Mouse (Mus musculus) right cerebral cortex, postnatal 10 days (tissue): ENCODE data around the gene Vamp1.

Source experiments
- DNase-seq, 2 experiments: peaks; one replicate each; pipeline ENCODE4 v3.0.0; 2021; ENCODE audit warnings: low spot score in 2 of 2

The Vamp1 gene

DNA sequence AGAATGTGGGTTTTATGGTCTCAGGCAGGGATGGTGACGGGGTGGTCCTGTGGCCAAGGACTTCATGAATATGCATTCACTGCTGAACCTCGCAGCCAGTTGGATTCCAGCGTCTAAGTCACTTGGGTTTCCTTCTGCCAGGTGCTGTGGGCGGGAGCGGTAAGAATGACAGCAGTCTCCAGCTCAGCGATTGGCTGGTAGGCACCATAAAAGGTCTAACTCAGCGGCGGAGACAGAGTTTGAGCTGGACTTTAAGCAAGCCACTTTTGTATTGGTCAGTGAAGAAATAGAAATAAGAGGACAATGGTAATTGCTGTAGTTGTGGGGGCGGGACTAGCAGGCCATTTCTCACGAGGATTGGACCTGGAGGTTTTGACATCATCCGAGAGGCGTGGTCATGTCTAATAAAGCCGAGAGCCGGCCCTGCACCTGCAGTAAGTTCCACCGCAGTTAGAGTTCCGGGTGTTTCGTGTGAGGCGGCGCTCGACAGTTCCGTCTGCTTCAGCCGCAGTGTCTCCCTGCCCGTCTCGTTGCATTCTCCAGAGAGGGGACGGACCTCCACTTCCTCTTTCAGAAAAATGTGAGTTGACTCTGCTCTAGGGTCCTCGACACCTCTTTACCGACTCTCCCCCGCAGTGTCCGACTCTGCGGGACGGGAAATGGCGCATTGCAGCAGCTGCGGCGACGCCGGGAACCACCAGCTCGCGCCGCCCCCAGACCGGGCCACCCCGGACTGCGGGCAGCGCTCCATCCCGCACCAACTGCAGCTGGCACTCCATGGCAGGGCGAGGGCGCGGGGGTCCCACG lies at the start of gene Vamp1:
Vamp1 (plus strand) TSS at position 404 of the 807 bp plus-strand sequence.
- peak; percentile 95 to 98 for DNase-seq

DNA sequence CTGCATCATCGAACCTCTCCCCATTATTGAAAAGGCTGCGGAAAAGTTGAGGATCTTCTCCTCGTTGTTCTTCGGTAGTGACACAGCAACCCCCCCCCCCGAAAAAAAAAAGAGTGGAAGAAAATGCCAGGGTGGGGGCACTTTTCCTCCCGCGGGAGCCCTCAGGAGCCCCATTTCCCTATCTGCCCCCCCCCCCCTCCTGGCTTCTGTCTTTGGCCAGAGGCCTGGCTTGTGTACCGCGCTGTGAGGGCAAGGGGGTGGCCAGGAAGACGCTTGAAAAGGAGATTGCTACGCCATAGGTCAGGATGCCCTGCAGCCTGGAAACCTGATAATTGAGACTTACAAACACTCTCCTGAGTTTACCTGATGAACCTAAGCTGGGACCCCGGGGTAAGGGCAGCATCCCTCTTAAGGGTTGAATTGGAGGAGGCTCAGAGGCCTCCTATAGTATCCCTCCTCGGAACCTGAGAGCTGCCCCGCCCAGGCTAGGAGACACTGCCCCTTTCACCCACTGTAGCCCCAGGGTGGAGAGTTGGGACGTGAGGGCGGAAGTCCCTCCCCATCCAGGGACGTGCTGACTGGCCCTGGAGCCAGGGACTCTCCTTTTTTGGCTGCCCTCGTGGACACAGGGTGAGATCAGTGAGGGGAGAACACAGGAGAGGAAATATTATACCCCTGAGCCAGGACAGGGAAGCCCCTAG lies 49.1 kb upstream of the Vamp1 start, which contains the start of gene Gapdh:
Gapdh (minus strand) TSS at position 417 of the 701 bp plus-strand sequence.
- peak; percentile 62 to 67 for DNase-seq

DNA sequence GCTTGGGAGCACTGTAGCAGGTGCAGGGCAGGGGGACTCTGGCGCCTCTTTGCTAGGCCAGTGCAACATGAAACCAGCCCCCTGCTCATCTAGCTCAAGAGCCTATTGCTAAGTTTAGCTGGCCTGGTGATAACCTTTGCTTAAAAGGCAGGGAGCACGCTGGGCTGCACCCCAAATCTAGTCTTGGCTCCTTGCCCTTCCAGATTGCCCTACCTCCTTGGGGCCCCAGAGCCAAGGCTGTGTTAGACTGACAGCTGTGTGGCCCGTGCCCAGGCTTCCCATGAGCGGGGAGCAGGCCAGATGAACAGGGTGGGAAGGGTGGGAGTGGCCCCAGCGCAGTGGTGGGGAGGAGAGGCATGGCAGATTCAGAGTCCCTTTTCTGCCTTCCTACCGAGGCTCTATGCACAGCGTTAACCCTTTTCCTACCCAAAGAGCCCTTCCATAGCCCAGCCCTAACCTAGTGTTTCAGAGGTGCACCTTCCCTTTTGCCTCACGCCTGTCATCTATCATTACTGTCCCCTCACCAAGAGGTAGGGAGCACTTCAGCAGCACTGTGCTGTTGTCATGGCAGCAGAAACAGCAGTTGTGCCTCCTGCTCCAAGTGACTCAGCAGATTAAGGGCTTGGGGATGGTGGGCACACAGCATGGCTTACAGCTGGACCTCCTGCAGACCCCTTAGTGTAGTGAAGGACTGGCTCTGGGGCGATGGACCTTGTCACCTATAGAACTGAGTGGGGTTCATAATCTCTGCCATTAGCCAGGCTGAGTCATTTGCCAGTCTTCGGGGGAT lies 48.3 kb upstream of the Vamp1 start:
- DNase-seq = peak in 1 of 2 experiments; percentile 70

DNA sequence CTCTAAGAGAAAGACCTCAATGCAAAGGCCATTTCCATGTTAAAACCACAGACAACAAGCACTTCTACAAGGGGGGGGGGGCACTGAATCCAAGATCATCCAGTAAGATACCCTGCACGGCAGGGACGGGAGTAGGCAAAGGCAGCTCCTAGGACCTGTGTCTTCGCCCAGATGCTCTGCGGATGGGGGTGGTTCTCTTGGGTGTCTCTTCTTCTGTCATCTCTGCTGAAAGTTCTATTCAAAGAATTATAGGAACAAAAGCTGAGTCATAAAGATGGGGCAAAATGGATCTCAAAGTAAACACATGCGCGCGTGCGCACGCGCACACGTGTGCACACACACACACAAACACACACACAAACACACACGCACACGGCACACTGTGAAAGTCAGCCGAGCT lies 47.3 kb upstream of the Vamp1 start:
- no peak for DNase-seq

DNA sequence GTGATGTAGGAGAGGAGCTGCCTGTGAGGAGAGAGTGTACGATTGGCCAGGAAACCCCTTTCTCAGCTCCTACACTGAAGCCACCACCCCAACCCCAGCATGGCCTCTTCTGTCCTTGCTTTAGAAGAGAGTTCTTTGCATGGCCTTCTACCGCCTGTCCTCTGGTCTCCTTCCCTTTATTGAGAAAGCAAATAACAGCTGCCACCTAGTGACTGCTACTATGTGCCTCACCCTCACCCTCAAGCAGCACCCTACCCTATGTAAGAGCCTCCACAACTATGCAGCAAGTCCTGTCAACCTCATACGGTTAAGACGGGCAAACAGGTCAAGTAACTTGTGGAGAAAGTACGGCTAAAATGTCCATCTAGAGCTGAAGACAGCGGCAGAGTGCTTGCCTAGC lies 45.2 kb upstream of the Vamp1 start:
- no peak for DNase-seq

DNA sequence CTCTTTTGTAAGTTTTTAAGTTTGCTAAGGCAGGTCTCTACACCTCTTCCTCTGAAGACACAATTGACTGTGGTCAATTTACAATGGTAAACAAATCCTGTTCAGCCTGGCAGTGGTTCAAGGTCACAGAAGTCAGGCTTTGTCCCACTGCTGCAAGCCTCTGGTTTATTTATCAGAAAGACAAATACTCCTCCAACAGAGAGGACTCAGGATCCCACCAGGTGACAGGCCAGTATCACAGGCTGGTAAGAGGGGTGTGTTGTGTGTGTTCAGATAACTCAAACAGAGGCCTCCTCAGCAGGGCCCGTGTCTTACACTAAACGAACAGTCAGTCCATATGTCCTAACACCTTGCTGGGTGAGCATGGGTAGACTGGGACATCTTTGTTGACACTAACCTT lies 42.9 kb upstream of the Vamp1 start:
- no peak for DNase-seq

DNA sequence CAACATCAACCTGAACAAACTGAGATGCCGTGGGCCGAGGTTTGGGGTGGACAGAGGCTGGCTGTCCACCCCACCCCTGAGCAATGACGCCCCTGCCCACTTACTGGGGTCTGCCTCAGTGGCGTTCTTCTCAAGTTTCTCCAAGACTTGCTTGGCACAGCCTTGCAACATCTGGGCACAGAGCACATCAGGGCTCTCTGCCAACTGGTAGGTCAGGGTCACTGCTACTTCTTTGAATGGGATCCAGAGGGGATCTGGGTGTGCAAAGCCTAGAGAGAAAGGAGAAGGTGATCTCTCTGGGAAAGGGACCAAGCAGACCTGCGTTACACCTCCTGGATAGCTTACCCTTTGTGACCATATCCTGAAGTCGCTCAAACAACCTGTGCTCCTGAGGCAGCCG lies 42.1 kb upstream of the Vamp1 start:
- no peak for DNase-seq

DNA sequence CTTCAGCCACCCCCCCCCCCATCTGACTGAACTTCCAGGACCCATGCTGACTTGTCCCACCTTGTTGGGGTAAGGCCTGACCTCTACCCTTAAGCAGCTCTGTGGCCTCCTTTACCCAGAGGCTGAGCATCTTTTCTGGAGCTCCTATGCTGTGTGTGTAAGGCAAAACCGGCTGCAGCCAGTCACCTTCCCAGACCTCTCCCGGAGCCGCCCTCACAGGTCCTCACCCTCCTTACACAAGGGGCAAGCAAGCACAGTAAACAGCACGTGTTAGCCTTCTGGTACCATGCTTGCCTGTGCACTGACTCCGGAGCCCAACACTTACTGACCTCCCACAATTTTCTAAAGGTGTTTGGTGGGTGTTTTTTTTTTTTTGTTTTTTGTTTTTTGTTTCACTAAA lies 39.9 kb upstream of the Vamp1 start:
- DNase-seq = no peak

DNA sequence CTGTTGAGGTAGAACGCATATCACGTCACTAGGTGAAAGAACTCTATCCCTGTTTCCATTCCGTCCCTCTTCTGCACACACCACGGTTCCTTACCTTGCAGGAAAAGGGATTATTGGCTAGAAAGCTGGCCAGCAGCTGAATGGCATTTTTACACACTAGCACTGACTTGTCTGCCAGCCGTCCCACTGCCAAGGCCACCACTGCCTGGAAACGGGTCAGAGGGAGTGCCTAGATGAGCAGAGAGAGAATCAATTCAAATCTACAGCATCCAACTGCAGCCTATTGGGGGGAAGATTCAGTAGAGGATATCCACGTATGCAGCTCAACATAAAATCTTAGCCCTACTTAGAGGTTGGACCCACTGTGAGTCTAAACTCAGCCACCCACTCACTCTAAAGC lies 35.8 kb upstream of the Vamp1 start:
- peak in 1 of 2 experiments; percentile 23 for DNase-seq

DNA sequence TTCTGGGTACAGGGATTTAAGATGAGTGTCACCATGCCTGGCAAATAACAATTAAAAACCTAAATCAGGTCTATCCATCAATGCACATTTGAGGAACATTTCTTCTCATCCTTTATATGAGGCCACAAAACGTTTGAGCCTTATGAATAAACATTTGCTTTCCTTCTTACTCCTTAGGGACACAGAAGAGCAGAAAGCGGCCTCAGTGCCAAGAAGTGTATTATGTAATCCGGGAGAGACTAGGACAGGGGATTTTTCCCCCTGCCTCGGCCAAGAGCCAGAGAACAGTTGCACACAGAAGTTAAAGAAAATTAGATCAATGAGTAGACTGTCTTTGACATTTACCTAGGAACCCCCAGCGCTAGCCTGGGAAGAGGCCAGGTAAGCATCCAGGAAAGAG lies 33.2 kb upstream of the Vamp1 start:
- no peak for DNase-seq

DNA sequence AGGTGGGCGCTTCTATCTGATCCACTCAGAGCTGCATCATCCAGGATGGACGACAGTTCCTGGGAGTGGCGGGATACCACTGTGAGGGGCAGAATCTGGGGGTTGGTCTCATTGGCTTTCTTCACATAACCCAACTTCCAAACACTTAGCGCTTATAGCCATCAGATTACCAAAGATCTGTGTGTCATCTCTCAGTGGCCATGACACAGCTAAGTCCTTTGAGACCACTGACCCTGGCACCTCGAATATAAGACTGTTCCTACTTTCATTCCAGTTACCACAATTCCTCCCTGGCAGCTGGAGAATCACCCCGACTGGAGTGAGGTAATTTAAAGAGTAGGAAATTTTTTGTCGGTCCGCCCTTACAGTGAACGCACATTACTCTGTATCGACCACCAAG lies 29.1 kb upstream of the Vamp1 start:
- no peak for DNase-seq

DNA sequence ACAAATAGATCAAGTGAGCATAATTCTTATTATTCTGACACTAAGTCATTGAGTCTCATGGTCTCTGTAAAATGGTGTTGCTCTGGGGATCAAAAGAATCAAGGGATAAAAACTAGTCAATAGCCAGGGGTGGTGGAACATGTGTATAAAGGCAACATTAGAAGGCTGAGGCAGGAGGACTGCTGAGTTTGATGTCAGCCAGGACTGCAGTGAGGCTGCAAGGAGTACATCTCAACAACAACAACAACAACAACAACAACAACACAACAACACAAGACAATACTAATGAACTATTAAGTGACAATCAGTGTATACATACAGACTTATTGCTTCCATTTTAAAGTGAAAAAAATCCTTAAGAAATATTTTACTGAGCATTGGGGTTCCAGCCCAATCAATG lies 24.5 kb upstream of the Vamp1 start:
- DNase-seq = no peak

DNA sequence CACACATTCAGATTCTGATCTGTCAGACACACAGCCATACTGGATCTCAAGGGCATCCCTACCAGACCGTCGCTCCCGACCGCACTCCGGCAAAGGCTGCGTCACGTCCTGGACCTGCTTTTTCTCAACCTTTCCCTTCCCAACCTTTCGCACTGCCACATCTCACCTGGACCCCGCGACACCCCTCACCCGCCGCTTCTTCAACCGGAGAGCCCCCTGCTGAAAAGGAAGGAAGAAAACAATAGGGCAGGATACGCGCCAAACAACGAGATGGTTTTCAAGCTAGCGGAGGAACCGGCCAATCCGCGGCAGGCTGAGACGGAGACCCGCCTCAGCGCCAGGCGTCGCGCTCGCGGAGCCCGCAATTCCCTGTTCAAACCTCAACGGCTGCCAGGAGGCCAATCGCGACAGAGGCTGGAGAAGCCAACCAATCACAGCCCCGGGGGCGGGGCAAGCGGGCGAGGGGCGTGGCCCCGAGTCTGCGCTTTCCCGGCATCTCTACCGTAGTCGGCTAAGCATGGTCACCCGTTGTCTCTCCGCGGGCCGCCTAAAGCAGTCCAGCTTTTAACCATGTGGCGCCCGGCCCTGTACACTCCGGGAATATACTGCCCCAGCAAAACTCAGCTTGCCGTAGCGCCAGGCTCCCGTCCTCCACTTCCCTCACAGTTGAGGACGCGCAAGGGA lies 23.9 kb upstream of the Vamp1 start, which contains the start of the genes Ncapd2 and Mrpl51:
Ncapd2 (minus strand) TSS at position 370 of the 684 bp plus-strand sequence.
Mrpl51 (plus strand) TSS at position 470 of the 684 bp plus-strand sequence.
- peak; percentile 99 for DNase-seq

DNA sequence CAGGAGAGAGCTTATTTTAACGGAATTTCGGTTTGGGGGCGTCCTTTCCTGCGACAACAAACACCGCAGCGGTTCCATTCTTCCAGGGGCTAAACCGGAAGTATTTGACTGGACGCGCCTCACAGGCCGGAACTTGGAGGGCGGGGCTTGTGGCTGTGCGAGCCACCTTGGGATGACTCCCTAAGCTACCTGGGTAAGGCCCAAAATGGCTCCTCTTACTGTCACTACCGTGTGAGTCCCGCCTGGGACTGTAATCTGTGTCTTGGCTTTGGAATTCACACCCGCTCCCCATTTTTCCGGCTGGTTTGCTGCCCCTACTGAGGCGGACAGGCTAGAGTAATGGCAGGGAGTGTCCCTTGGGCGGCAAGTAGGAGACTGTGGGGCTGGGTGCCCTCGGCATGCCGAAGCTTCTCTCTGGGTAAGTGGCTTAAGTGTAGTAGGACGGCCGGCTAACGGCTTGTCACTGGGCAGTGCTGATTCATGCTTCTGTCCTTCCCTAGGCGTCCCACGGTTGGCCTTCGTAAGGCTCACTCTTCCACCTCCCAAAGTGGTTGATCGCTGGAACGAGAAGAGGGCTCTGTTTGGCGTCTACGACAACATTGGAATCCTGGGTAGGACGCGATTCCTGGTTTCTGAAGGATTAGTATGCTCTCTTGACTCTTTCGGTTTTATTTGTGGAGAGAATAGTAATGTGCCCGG lies 23.2 kb upstream of the Vamp1 start:
- peak; percentile 95 for DNase-seq

DNA sequence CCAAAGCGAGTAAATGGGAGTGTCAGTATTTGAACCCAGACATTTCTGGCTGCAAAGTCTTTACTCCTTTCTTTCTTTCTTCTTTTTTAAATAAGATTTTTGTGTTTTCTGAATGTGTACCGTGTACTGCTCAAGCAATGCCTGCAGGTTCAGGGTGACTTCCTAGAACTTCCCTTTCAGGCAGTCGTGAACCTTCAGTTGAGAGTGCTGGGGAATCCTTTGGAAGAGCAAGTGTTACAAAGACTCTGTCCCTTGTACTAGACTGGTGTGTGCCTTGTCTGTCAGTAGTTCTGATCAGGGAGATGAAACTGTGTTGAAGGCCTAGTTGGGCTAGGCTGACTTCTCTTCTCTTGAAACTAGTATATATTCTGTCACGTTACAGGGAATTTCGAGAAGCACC lies 22.5 kb upstream of the Vamp1 start:
- no peak for DNase-seq

DNA sequence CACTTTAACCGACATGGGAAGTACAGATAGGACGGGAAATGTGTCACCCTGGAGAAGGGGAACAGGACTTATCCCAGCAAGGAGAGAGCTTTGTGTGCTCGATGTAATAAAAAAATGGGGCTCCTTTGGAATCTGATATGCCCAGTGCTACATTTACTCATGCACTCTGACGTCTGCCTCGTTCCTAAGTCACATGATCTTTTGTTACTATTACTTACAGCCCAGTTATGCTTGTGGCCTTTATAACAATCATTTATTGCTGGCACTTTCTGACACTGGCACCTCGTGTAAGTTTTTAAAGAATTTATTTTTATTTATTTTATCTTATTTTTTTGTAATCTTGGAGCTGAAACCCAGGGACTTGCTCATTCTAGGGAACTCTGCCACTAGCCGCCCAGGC lies 22.0 kb upstream of the Vamp1 start:
- DNase-seq = no peak

DNA sequence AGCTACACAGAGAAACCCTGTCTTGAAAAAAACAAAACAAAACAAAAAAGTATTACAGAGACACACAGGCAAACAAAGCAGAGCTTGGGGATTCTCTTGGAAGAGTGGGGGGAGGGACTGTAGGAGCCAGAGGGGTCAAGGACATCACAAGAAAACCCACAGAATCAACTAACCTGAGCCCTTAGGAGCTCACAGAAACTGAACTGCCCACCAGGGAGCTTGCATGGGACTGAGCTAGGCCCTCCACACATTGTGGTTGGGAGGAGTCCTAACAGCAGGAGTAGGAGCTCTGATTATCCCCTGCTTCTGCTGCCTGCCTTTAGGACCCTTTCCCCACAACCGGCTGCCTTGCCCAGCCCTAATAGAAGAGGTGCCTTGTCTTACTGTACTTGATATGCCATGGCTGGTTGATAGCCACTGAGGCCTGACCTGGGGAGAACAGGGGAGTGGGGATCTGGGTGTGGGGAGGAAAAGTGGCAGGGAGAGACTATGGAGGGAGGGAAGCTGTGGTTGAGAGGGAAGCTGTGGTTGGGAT lies 19.7 kb upstream of the Vamp1 start:
- no peak for DNase-seq

DNA sequence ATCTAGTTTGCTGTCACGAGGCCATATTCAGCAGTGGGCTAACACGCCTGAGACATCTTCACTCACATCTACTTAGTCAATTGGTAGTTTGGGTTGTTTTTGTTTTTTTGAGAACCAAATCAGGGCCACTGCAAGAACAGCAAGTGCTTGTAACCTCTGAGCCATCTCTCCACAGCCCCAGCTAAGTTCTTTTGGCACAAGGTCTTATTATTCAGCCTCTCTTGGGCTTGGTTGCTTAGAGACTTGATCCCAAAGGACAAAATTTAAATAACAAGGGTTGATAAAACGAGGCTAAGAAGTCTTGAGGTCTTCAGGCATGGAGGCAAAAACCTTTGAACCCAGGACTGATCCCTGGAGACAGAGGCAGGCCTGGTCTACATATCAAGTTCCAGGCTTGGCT lies 19.1 kb upstream of the Vamp1 start:
- no peak for DNase-seq

DNA sequence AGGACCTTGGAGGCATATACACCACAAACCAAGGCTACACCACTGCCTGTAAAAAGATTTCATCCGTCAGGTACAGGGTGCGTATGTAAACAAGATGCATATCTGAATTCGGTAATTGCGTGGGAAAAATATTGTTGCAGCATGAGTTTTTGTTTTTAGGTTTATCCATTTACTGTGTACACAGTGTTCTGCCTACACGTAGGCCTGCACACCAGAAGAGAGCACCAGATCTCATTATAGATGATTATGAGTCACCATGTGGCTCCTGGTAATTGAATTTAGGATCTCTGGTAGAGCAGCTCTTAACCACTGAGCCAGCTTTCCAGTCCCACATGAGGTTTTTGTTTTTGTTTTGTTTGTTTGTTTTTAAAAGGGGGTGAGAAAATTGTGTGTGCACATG lies 18.2 kb upstream of the Vamp1 start:
- DNase-seq = no peak

DNA sequence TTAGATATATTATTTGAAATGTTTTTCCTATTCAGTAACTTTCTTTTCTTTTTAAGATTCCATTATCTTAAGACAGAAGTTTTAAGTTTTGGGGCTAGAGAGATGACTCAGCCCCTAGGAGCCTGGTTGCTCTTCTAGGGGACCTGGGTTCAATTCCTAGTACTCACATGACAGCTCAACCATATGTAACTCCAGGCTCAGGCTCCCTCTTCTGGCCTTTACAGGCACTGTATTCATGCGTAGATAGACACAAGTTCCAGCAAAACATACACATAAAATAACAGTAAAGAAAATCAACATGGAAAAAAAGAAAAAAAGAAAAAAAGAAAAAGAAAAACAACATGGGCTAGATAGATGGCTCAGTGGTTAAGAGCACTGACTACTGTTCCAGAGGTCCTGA lies 4.9 kb upstream of the Vamp1 start:
- no peak for DNase-seq

DNA sequence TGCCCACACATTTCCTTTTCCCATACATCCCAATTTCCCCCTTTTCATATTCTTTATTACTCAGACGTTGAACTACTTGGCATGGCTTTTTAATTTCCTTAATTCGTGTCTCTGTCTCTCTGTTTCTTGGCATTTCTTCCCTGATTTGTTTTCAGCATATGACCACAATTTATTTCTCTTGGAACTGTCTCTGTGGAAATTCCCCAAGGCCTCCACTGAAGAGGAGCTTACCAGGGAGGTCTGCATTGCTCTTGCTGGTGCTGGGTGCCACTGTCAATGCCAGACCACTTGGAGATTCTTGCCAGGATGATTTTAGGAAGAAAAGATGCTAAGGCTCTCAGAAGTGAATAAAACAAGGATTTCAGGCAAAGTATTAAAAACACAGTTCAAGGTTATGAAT lies 2.7 kb upstream of the Vamp1 start:
- DNase-seq = no peak
